Mouse (Mus musculus) embryonic facial prominence, embryonic 13.5 days (tissue): ENCODE results near the gene Mybpc2. TPM values are rescaled to one million over a fixed set of nuclear protein-coding genes. Genes with fewer than 3 reads are reported as not detected.

Experiments used
- ATAC-seq: fragments of 200-750 bp; cut with Nextera tagmentation; 2 replicates; pipeline ENCODE4 v1.8.0; 2017; ENCODE audit warnings: low read depth; ENCODE audit not compliant: insufficient number of reproducible peaks, insufficient read depth, low FRiP score, low TSS enrichment
- H3K27ac ChIP-seq: fragments of 300-500 bp; sonication (generic); 2 replicates; pipeline ENCODE4 v1.5.1; 2015; ENCODE audit warnings: moderate library complexity, mild to moderate bottlenecking, inconsistent platforms
- H3K27me3 ChIP-seq: fragments of 300-500 bp; sonication (generic); 2 replicates; pipeline ENCODE4 v1.6.1; 2015; ENCODE audit warnings: mild to moderate bottlenecking, inconsistent platforms
- H3K36me3 ChIP-seq: fragments of 300-500 bp; sonication (generic); 2 replicates; pipeline ENCODE4 v1.6.1; 2015; ENCODE audit warnings: mild to moderate bottlenecking, inconsistent platforms
- H3K4me1 ChIP-seq: fragments of 300-500 bp; sonication (generic); 2 replicates; pipeline ENCODE4 v1.6.1; 2015; ENCODE audit warnings: inconsistent platforms
- H3K4me2 ChIP-seq: fragments of 300-500 bp; sonication (generic); 2 replicates; pipeline ENCODE4 v1.6.1; 2015; ENCODE audit warnings: moderate library complexity, mild to moderate bottlenecking, inconsistent platforms
- H3K4me3 ChIP-seq: fragments of 300-500 bp; sonication (generic); 2 replicates; pipeline ENCODE4 v1.5.1; 2015; ENCODE audit warnings: mild to moderate bottlenecking, inconsistent platforms
- H3K9ac ChIP-seq: fragments of 300-500 bp; sonication (generic); 2 replicates; pipeline ENCODE4 v1.6.1; 2015; ENCODE audit warnings: mild to moderate bottlenecking, inconsistent platforms
- H3K9me3 ChIP-seq: fragments of 300-500 bp; sonication (generic); 2 replicates; pipeline ENCODE4 v1.6.1; 2016; ENCODE audit warnings: inconsistent platforms
- WGBS: fragments of 180-500 bp; shearing (Covaris S2); methylation state at CpG from one replicate; pipeline ENCODE4 v1.1.7; 2015; ENCODE audit warnings: mixed read lengths; 5-methylcytosine and 5-hydroxymethylcytosine counted together
- polyA plus RNA-seq: library from polyadenylated mRNA; unstranded; fragments of >200 nt; fragmentation: Nextera tagmentation; extraction: Ambion mirVana; gene quantifications from 2 replicates; pipeline ENCODE4 v1.2.1, GENCODE M21; 2015

The Mybpc2 gene
- polyA plus RNA-seq, 1 experiment from 2014 or later: 0.13 TPM

DNA sequence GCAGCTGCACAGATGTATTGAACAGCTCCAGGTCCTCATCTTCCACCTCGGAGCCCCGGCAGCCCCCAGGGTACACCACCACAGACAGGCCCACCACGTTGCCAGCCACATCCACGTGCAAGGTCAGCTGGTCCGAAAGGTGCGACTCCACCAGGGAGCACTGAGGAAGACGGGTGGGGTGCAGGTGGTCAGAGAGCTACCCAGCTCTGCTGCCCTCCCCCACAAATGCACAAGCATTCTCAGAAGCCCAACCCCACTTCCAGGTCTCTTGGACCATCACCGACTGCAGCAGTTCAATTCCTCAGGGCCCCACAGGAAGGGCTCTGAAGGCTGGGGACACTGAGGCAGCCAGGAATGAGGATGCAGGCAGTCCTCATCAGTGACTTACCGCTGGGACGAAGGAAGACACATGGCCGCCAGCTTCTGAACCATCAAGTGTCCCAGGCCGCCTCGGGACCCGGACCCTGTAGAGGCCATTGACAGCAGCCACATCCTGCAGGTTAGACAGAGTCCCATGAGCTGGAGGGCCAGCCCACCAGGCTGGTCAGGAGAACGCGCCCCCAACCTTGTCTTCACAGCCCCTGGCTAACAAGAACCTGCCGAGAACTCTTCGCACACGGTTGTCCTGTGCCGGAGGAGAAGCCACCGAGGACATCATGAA lies 32.2 kb downstream of the Mybpc2 start:
- 94% methylated on average over 21 of the region's 21 CpGs for WGBS
- ATAC-seq: no peak
- Histone ChIP-seq H3K27me3 (no peaks in the 10 kb centered on the region), H3K4me2 (no peak overlapping the region), H3K27ac (no peak overlapping the region), H3K9ac (no peak overlapping the region), H3K9me3 (no peaks in the 10 kb centered on the region), H3K4me1 (peaks cover 16% of the 10 kb centered on the region), H3K4me3 (no peak overlapping the region), H3K36me3 (peaks cover 63% of the 10 kb centered on the region)

DNA sequence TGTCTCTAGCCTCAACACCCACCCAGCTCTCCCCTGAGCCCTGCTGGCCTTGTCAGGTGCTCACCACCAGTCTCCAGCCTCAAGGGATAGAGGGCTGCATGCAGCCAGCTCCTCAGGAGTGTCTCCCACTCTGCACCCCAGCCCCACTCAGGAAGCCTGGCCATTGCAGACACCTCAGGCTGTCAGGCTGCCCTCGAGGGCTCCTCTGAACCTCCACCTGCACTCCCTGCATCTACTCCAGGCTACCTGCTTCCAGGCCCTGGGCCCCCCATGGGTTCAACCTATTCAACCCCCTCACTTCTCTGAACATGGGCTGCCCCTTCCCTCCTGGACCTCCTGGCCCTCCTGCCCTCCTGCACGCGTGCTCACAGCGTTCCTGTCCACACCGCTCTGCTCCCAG lies 33.1 kb downstream of the Mybpc2 start:
- no peaks in the 10 kb centered on the region for H3K9me3 ChIP-seq
- no peak overlapping the region for H3K4me3 ChIP-seq
- peaks cover 12% of the 10 kb centered on the region for H3K4me1 ChIP-seq
- H3K9ac ChIP-seq: no peak overlapping the region
- ATAC-seq: no peak
- H3K27me3 ChIP-seq: no peaks in the 10 kb centered on the region
- no peak overlapping the region for H3K4me2 ChIP-seq
- 90% methylated on average over 5 of the region's 5 CpGs for WGBS
- no peak overlapping the region for H3K27ac ChIP-seq
- peaks cover 63% of the 10 kb centered on the region for H3K36me3 ChIP-seq

DNA sequence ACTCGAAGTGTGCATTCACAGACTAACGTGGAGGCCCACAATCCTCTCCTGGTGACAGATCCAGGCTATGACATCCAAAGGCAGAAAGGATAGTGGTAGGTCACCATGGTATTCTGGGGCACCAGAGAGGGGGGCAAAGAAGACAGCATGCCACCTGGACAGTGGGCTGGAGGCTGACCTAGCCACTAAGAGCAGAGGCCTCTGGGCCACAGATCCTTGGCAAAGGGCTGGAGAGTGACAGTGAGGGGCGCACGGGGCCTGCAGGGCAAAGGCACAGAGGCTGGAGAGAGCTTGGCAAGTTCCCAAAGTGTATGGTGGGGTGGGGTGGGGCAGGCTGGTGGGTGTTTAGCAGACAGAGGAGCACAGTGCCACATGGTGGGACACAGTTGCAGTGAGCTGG lies 34.2 kb downstream of the Mybpc2 start:
- ATAC-seq: no peak
- Histone ChIP-seq H3K36me3 (peaks cover 63% of the 10 kb centered on the region), H3K9me3 (no peaks in the 10 kb centered on the region), H3K9ac (0 out of 2 replicates have a peak overlapping the region, but pooled peaks have one; percentile 12), H3K4me3 (no peak overlapping the region), H3K27ac (no peak overlapping the region), H3K4me2 (no peak overlapping the region), H3K4me1 (peaks cover 7% of the 10 kb centered on the region), H3K27me3 (no peaks in the 10 kb centered on the region)
- 88% methylated on average over 4 of the region's 4 CpGs for WGBS

DNA sequence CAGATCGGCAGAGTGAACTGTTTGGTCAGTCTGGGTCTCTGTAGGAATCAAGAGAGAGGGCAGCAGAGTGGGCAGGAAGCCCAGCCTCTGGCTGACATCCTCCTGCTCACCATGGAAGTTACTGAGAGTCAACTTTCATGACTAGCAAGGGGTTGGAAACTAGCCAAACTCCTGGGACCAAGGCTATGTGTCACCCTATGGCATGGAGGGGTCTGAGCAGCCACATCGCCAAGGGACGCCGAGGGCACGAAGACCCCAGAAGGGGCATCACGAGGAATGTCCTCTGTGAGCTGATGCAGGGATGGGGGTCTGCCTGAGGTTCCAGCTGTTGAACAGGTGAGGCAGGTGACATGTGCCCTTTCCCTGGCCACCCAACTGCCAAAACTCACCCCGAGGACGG lies 35.9 kb downstream of the Mybpc2 start:
- ATAC-seq: no peak
- Histone ChIP-seq H3K36me3 (peaks cover 50% of the 10 kb centered on the region), H3K4me2 (no peak overlapping the region), H3K9me3 (no peaks in the 10 kb centered on the region), H3K4me3 (no peak overlapping the region), H3K9ac (no peak overlapping the region), H3K27me3 (no peaks in the 10 kb centered on the region), H3K4me1 (no peaks in the 10 kb centered on the region), H3K27ac (no peak overlapping the region)
- 92% methylated on average over 8 of the region's 8 CpGs for WGBS

DNA sequence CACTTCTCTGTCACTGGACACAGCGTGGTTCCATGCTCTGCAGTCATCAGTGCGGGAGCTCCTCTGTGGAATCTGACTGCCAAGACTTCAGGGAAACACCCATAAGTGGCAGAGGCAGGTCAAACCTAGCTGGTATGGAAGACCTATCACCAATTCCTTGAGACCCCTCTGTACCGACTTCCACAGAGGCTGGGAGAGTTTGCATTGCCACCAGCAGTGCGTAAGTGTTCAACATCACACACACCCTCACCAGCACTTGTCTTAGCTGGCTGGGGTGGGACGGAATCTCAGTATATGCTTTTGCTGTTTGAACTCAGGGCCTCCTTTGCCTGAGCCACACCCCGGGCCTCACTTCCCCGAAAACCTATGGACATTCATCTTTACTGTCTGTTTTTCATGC lies 36.5 kb downstream of the Mybpc2 start:
- H3K4me1 ChIP-seq: no peaks in the 10 kb centered on the region
- H3K9me3 ChIP-seq: no peaks in the 10 kb centered on the region
- peaks cover 44% of the 10 kb centered on the region for H3K36me3 ChIP-seq
- no peak overlapping the region for H3K4me2 ChIP-seq
- no peak for ATAC-seq
- no peak overlapping the region for H3K9ac ChIP-seq
- no peak overlapping the region for H3K4me3 ChIP-seq
- H3K27ac ChIP-seq: no peak overlapping the region
- H3K27me3 ChIP-seq: 0 out of 2 replicates have a peak, but pooled peaks cover 2% of the 10 kb centered on the region
- WGBS: 89% methylated on average over 7 of the region's 7 CpGs

DNA sequence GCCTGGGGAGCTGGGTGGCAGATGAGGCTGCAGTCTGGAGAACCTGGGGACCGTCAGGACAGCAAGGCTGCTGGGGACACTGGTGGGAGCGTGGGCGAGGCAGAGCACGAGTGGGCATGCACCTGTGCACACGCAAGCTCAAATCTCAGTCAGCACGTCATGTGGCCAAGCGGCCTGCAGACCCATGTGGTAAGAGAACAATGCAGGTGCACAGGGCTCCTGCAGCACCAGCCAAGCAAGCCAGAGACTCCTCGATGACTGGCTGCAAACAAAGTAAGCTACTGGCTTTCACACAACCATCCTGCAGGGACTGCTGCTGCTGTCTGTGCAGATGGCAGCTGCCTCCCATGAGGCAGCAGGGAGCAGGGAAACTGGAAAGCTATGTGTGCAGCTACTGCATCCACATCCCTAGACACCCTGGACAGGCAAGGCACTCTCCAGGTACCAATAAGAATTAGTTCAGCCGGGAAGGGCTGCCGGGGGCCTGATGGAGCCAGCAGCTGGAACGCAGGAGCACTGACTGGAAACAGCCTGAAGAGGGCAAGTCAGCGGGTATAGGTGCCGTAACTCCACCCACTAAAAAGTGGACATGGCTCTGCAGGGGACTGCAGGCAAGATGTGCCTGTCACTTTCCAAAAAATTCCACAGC lies 37.4 kb downstream of the Mybpc2 start:
- Histone ChIP-seq H3K4me2 (no peak overlapping the region), H3K9me3 (no peaks in the 10 kb centered on the region), H3K4me3 (no peak overlapping the region), H3K9ac (0 out of 2 replicates have a peak overlapping the region, but pooled peaks have one; percentile 8), H3K27ac (no peak overlapping the region), H3K4me1 (no peaks in the 10 kb centered on the region), H3K27me3 (peaks cover 11% of the 10 kb centered on the region), H3K36me3 (peaks cover 35% of the 10 kb centered on the region)
- 61% methylated on average over 13 of the region's 13 CpGs for WGBS
- ATAC-seq: no peak

DNA sequence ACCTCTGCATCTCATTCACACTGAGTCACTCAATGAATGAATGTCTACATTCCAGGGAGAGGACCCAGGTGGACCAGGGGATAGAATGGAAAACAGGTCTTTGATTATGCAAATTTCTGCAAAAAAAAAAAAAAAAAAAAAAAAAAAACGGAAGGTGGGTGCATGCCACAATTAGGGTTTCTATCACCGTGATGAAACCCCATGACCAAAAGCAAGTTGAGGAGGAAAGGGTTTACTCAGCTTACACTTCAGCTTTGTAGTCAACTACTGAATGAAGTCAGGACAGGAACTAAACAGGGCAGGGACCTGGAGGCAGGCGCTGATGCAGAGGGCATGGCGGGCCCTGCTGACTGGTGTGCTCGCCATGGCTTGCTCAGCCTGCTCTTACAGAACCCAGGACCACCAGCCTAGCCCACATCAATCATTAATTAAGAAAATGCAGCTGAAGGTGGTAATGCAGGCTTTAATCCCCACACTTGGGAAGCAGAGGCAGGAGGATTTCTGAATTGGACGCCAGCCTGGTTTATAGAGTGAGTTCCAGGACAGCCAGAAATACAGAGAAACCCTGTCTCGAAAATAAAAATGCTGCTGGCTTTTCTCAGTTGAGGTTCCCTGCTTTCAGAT lies 38.8 kb downstream of the Mybpc2 start:
- H3K9me3 ChIP-seq: no peaks in the 10 kb centered on the region
- H3K4me1 ChIP-seq: no peaks in the 10 kb centered on the region
- 76% methylated on average over 7 of the region's 7 CpGs for WGBS
- H3K4me3 ChIP-seq: no peak overlapping the region
- H3K4me2 ChIP-seq: no peak overlapping the region
- H3K9ac ChIP-seq: no peak overlapping the region
- peaks cover 22% of the 10 kb centered on the region for H3K27me3 ChIP-seq
- no peak for ATAC-seq
- peaks cover 22% of the 10 kb centered on the region for H3K36me3 ChIP-seq
- no peak overlapping the region for H3K27ac ChIP-seq

DNA sequence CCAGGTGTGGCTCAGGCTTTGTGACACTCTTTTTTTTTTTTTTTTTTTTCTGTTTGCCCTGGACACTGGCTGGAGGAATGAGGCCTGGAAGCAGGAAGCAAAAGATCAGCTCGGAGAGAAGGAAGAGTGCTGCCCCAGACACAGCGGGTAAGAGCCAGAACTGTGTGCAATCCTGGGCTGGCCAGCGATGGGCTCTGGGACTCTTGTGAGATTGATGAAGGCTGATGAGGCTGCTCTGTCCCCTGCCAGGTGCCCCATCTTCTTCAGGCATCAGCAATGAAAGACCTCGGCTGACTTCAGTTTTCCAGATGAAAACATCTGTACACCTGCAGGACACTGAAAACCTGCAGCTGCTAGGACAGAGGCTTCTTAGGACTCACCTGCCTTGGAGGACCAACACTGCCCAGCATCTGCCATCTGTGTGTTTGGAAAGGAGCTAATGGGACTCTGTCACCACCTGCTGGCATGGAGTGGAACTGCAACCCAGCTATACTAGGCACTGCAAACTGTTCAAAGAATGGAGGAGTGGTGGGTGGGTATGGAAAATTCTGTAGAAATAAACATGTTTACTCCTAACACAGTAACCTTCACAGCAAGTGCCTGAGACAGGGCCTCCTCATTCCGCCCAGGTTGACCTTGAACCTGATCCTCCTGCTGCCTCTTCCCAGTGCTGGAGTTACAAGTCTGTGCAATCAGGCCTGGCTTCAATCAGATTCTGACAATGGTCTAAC lies 39.5 kb downstream of the Mybpc2 start:
- Histone ChIP-seq H3K4me1 (no peaks in the 10 kb centered on the region), H3K36me3 (peaks cover 15% of the 10 kb centered on the region), H3K4me2 (no peak overlapping the region), H3K4me3 (no peak overlapping the region), H3K9ac (no peak overlapping the region), H3K27me3 (peaks cover 29% of the 10 kb centered on the region), H3K27ac (no peak overlapping the region), H3K9me3 (no peaks in the 10 kb centered on the region)
- ATAC-seq: 0 out of 2 replicates have a peak, but pooled peaks have one; percentile 44
- WGBS: 42% methylated on average over 5 of the region's 5 CpGs

DNA sequence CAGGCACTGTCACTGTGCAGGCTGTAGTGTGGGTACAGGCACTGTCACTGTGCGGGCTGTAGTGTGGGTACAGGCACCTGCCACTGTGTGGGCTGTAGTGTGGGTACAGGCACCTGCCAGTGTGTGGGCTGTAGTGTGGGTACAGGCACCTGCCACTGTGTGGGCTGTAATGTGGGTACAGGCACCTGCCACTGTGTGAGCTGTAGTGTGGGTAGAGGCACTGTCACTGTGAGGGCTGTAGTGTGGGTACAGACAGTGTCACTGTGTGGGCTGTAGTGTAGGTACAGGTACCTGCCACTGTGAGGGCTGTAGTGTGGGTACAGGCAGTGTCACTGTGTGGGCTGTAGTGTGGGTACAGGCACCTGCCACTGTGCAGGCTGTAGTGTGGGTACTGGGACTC lies 40.3 kb downstream of the Mybpc2 start:
- no peak overlapping the region for H3K27ac ChIP-seq
- no peak overlapping the region for H3K4me2 ChIP-seq
- H3K9me3 ChIP-seq: no peaks in the 10 kb centered on the region
- 91% methylated on average over 1 of the region's 1 CpGs for WGBS
- H3K4me1 ChIP-seq: no peaks in the 10 kb centered on the region
- ATAC-seq: no peak
- no peak overlapping the region for H3K9ac ChIP-seq
- peaks cover 7% of the 10 kb centered on the region for H3K36me3 ChIP-seq
- H3K27me3 ChIP-seq: peaks cover 38% of the 10 kb centered on the region
- H3K4me3 ChIP-seq: no peak overlapping the region

DNA sequence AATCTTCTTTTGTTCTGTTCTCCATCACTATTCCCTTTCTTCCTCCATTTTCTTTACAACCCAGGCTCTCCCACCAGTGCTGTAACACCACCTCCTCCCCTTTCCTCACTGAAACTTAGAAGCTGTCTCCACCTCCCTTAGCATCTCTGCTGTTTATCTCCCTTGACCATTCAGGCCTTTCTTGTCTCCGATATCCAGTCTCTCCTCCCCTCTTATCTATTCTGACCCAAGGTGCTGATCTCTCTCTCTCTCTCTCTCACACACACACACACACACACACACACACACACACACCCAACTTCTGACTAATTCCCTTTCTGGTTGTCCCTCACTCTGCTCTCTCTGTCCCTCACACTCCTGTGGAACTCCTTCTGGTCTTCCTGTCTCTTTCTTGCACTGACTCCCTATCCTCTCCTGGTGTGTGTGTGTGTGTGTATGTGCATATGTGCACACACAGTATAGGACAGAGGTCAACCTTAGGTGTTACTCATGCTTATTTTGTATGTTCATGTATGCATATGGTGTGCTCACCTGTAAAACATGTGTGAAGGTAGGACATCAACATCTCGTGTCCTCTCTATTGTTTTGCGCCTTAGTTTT lies 41.5 kb downstream of the Mybpc2 start:
- 72% methylated on average over 3 of the region's 3 CpGs for WGBS
- peaks cover 48% of the 10 kb centered on the region for H3K27me3 ChIP-seq

DNA sequence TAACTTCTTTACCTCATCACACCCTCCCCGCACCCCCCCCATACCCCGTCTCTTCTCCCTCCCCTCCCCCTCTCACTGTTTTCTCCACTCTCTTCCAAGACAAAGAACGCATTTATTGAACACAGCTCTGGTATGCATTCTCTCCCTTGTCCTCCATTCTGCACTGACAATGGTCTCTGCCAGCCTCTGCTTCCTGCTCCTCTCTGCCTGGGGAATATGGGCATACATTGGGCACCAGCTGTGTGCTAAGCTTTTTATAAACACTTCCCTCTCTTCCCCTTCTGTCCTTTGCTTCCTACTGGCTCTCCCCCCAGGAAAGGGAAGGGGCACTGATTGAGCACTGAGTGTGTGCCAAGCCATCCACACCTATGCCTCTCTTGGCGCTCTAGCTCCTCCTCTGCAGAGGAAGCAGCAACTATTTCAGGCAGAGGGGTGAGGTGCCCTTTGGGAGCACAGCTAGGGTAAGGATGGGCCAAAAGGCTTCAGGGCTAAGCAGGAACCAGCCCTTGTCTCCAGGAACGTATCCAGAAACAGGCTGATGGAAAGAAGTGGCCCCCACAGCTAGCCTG lies 49.3 kb downstream of the Mybpc2 start:
- 31% methylated on average over 5 of the region's 5 CpGs for WGBS
- H3K9ac ChIP-seq: no peak overlapping the region
- H3K36me3 ChIP-seq: no peaks in the 10 kb centered on the region
- H3K4me3 ChIP-seq: no peak overlapping the region
- ATAC-seq: no peak
- no peak overlapping the region for H3K27ac ChIP-seq
- no peaks in the 10 kb centered on the region for H3K9me3 ChIP-seq
- peaks cover 70% of the 10 kb centered on the region for H3K27me3 ChIP-seq
- peaks cover 20% of the 10 kb centered on the region for H3K4me1 ChIP-seq
- 0 out of 2 replicates have a peak overlapping the region, but pooled peaks have one; percentile 1 for H3K4me2 ChIP-seq

More for the DNA sequence above, 41.5 kb downstream of the Mybpc2 start:
- Histone ChIP-seq H3K4me3 (no peak overlapping the region), H3K9me3 (no peaks in the 10 kb centered on the region), H3K4me2 (no peak overlapping the region), H3K4me1 (no peaks in the 10 kb centered on the region), H3K27ac (no peak overlapping the region), H3K36me3 (no peaks in the 10 kb centered on the region), H3K9ac (no peak overlapping the region; the same call in 1 of the 2 replicates)
- ATAC-seq: no peak
